Mouse (Mus musculus): Measurements from ENCODE around the gene Btg1. TPM values are rescaled to one million over a fixed set of nuclear protein-coding genes. Genes with fewer than 3 reads are reported as not detected.
A peak's percentile ranks its signal among the peaks of the same experiment; 100 is the strongest.

Gene Btg1
- polyA plus RNA-seq, 1 experiment from 2014 or later, result 37.3 TPM

DNA sequence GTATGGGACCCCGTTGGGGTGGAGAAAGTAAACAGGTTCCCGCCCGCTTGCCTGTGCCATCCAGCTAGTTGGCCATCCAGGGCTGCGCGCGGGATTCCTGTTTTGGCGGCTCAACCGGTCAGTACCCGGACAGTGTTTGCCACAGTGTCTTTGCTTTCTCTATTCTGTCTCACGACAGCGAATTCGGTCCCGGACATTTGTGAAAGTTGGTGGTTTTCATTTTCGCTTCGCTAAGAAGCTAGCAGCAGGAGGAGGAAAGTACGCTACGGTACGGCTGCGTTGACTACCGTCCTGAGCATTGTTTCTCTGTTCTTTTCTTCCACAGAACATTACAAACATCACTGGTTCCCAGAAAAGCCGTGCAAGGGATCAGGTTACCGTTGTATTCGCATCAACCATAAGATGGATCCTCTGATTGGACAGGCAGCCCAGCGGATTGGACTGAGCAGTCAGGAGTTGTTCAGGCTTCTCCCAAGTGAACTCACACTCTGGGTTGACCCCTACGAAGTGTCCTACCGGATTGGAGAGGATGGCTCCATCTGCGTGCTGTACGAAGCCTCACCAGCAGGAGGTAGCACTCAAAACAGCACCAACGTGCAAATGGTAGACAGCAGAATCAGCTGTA is 1.3 kb downstream of the Btg1 start:
- ATAC-seq, result peak; percentile 29
- Histone ChIP-seq H3K36me3 (replicated peaks; ENCODE audit: insufficient read depth, low read length) (peaks cover 25% of the 10 kb centered on the region), H3K4me3 (ENCODE audit: low read depth, low read length) (peak overlapping the region; percentile 92), H3K4me2 (ENCODE audit: low read depth, low read length) (peak overlapping the region; percentile 67), H3K27me3 (ENCODE audit: insufficient read depth, low read length) (no peaks in the 10 kb centered on the region), H3K27ac (ENCODE audit: low read depth) (peak overlapping the region; percentile 96), H3K9ac (replicated peaks) (peak overlapping the region; percentile 99), H3K9me3 (ENCODE audit: low read length) (no peaks in the 10 kb centered on the region), H3K4me1 (ENCODE audit: insufficient read depth) (peaks cover 10% of the 10 kb centered on the region; the same call in 1 of the 2 replicates)
- WGBS (ENCODE audit: insufficient replicate concordance), result 2% methylated on average over 29 of the region's 29 CpGs
- DNase-seq, result peak; percentile 73
- TF ChIP-seq CTCF (IDR thresholded peaks at IDR 0.05; ENCODE audit: low read depth) (peak; percentile 70), EP300 (IDR thresholded peaks at IDR 0.05; ENCODE audit: low read depth) (no peak)

DNA sequence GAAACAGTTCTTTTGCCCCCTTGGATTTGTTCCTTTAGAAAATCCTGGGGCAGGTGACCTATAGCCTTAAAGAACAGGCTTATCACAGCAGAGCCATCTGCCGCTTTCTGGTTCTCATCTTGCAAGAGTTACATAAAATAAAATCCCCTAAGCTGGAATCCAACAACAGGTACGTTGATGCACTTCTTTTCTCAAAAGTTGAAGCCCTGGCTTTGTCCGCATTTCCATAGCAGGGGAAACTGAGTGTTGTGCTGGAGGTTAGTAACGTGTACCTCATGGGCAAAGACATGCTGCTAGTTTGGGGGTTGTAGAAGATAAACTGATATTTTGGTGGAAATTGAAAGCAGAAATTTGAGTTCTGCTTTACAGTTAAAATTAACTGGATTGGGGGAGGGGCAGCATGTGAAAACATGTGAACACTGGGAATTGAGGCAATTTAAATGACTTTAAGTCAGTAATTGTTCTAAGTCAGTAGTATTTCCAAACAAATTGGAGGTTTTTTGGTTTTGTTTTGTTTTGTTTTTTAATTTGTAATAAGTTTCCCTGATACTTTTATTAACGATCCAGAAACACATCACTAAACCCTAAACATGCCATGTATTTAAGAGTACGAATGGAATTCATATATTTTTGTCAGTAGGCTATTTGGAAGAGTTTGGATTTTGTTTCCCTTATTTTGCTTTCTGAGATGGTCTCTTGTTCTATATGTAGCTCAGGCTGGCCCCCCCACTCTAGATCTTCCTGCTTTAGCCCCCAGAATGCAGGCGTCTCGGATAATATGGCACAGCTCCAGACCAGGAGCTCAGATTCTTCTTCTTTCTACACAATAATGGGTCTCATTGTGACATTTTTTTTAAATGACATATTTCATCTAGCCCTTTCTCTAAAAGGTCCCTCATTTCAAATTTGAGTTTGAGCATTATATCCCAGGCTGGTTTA is 3.4 kb downstream of the Btg1 start:
- 64% methylated on average over 8 of the region's 8 CpGs for WGBS (ENCODE audit: insufficient replicate concordance)
- Histone ChIP-seq H3K4me3 (ENCODE audit: low read depth, low read length) (peak overlapping the region; percentile 52), H3K9ac (replicated peaks) (peak overlapping the region; percentile 58), H3K9me3 (ENCODE audit: low read length) (no peaks in the 10 kb centered on the region), H3K27ac (ENCODE audit: low read depth) (peak overlapping the region; percentile 53), H3K27me3 (ENCODE audit: insufficient read depth, low read length) (no peaks in the 10 kb centered on the region), H3K4me2 (ENCODE audit: low read depth, low read length) (peak overlapping the region; percentile 70), H3K4me1 (ENCODE audit: insufficient read depth) (peaks cover 20% of the 10 kb centered on the region), H3K36me3 (replicated peaks; ENCODE audit: insufficient read depth, low read length) (peaks cover 38% of the 10 kb centered on the region)
- TF ChIP-seq CTCF (IDR thresholded peaks at IDR 0.05; ENCODE audit: low read depth) (no peak), EP300 (IDR thresholded peaks at IDR 0.05; ENCODE audit: low read depth) (no peak)
- no peak for ATAC-seq
- DNase-seq, result no peak

DNA sequence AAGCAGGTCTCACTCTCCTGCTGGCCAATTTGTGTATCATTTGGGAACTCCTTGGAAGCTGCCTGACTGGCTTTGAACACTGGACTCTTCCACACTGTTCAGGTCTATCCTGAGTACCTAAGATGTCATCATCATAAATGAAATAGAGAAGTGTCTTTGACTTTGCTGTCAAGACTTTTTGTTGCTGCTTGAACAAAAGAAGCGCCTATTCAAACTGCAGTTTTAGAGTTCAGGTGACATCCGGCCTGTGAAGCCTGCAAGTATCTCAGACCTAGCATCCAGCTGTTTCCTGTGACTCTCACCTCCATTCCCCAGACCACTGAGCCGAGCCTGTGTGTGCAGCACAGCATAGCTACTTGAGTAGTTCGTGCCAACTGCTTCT is 4.1 kb downstream of the Btg1 start:
- H3K36me3 ChIP-seq (replicated peaks; ENCODE audit: insufficient read depth, low read length), result peaks cover 38% of the 10 kb centered on the region
- no peak for TF ChIP-seq CTCF (IDR thresholded peaks at IDR 0.05; ENCODE audit: low read depth)
- TF ChIP-seq EP300 (IDR thresholded peaks at IDR 0.05; ENCODE audit: low read depth), result no peak
- H3K9me3 ChIP-seq (ENCODE audit: low read length), result no peaks in the 10 kb centered on the region
- H3K4me1 ChIP-seq (ENCODE audit: insufficient read depth), result peaks cover 20% of the 10 kb centered on the region
- H3K27me3 ChIP-seq (ENCODE audit: insufficient read depth, low read length), result no peaks in the 10 kb centered on the region
- 40% methylated on average over 4 of the region's 4 CpGs for WGBS (ENCODE audit: insufficient replicate concordance)
- peak overlapping the region; percentile 52 for H3K4me3 ChIP-seq (ENCODE audit: low read depth, low read length)
- peak overlapping the region; percentile 70 for H3K4me2 ChIP-seq (ENCODE audit: low read depth, low read length)
- DNase-seq (peak; percentile 33), ATAC-seq (no peak)
- H3K9ac ChIP-seq (replicated peaks), result peak overlapping the region; percentile 39; the same call in 1 of the 2 replicates
- no peak overlapping the region for H3K27ac ChIP-seq (ENCODE audit: low read depth)

DNA sequence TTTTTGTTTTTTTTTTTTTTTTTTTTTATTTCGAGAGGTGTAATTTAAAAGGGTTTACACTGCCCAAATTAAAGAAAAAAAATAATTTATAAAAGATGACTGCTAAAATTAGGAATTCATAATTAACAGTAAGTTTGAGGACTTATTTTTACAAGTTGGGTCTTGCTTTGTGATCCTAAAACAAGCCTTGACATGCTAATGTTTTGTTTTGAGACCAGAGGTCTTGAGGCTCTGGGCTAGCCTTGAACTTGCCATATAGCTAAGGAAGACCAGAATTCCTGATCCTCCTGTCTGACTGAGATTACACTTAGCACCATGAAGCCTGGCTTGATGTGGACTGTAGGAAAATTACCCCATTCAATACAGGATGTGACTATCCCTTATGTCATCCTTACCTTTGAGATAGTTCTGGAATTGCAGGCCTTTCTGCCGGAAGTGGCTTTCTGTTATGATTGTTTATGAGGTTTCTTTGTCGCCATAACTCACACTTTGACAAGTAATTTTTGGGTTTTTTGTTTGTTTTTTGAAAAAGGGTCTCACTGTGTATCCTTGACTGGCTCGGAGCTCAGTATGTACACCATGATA is 4.6 kb downstream of the Btg1 start:
- no peak for ATAC-seq
- H3K9me3 ChIP-seq (ENCODE audit: low read length), result no peaks in the 10 kb centered on the region
- H3K27me3 ChIP-seq (ENCODE audit: insufficient read depth, low read length), result no peaks in the 10 kb centered on the region
- peaks cover 38% of the 10 kb centered on the region for H3K36me3 ChIP-seq (replicated peaks; ENCODE audit: insufficient read depth, low read length)
- WGBS (ENCODE audit: insufficient replicate concordance), result 78% methylated on average over 4 of the region's 4 CpGs
- peaks cover 18% of the 10 kb centered on the region for H3K4me1 ChIP-seq (ENCODE audit: insufficient read depth)
- peak overlapping the region; percentile 52 for H3K4me3 ChIP-seq (ENCODE audit: low read depth, low read length)
- DNase-seq, result no peak
- peak overlapping the region; percentile 70 for H3K4me2 ChIP-seq (ENCODE audit: low read depth, low read length)
- no peak overlapping the region; the same call in 1 of the 2 replicates for H3K9ac ChIP-seq (replicated peaks)
- H3K27ac ChIP-seq (ENCODE audit: low read depth), result 0 out of 2 replicates have a peak overlapping the region, but pooled peaks have one; percentile 13
- TF ChIP-seq EP300 (IDR thresholded peaks at IDR 0.05; ENCODE audit: low read depth) (no peak), CTCF (IDR thresholded peaks at IDR 0.05; ENCODE audit: low read depth) (no peak)

DNA sequence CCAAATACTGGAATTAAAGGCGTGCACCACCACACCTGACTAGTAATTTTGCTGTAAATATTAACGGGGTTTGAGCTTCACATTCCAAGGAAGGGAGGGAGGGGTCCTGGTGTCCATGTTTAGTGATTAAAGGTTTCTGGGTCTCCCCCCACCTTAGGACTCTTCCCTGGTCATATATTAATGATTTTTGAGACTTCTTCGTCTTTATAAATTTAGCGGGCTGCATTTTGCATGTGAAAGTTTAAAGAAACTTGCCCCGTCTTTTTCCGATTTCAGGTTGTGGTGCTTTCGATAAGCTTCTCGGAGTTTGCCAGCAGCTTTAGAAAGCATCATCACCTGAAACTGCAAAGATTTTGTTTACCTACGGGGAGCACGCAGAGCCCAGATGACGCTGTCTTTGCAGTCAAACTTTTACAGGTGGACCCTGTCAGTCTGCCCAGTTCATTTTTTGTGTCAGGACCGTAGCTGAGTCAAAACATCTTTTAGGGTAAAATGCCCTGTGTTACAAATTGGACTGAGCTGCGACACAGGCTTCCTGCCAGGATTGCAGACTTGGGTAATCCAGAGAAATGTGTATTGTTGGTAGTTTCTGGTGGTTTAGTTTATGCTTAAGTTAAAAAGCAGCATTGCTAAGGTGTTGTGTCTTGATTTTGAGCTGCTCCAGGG is 5.3 kb downstream of the Btg1 start:
- TF ChIP-seq EP300 (IDR thresholded peaks at IDR 0.05; ENCODE audit: low read depth) (no peak), CTCF (IDR thresholded peaks at IDR 0.05; ENCODE audit: low read depth) (no peak)
- Histone ChIP-seq H3K36me3 (replicated peaks; ENCODE audit: insufficient read depth, low read length) (peaks cover 38% of the 10 kb centered on the region), H3K4me3 (ENCODE audit: low read depth, low read length) (peak overlapping the region; percentile 52), H3K27ac (ENCODE audit: low read depth) (peak overlapping the region; percentile 13; the same call in 1 of the 2 replicates), H3K4me2 (ENCODE audit: low read depth, low read length) (peak overlapping the region; percentile 70), H3K27me3 (ENCODE audit: insufficient read depth, low read length) (no peaks in the 10 kb centered on the region), H3K4me1 (ENCODE audit: insufficient read depth) (peaks cover 18% of the 10 kb centered on the region), H3K9me3 (ENCODE audit: low read length) (no peaks in the 10 kb centered on the region), H3K9ac (replicated peaks) (no peak overlapping the region; the same call in 1 of the 2 replicates)
- ATAC-seq, result no peak
- DNase-seq, result no peak
- WGBS (ENCODE audit: insufficient replicate concordance), result 82% methylated on average over 13 of the region's 13 CpGs

All from liver, postnatal 0 days (tissue).